Mouse (Mus musculus) cortical plate, adult 2 months (tissue): ENCODE data around the gene Gorasp1.

ENCODE experiments used
- CTCF ChIP-seq: fragments of 200-500 bp; IDR thresholded peaks from 2 replicates; pipeline ENCODE4 v1.5.1; 2011; ENCODE audit warnings: mild to moderate bottlenecking, control low read depth, low read length; ENCODE audit not compliant: insufficient read depth; ENCODE audit errors: extremely low read depth
- POLR2A ChIP-seq: fragments of 200-500 bp; IDR thresholded peaks from 2 replicates; pipeline ENCODE4 v1.6.1; 2011; ENCODE audit warnings: mild to moderate bottlenecking, low read length, control low read depth; ENCODE audit not compliant: insufficient read depth; ENCODE audit errors: extremely low read depth

- TF ChIP-seq CTCF (no peak), POLR2A (no peak)
These were observed 5.0 kb downstream of the Gorasp1 start for GRCm38 (mm10) chr9:119932358-119932757.
